Mouse (Mus musculus): ENCODE data around the gene Sdc3. TPM values are rescaled to one million over a fixed set of nuclear protein-coding genes. Genes with fewer than 3 reads are reported as not detected.

Sdc3 gene
- total and polyA plus RNA-seq, 3 experiments, result 0.01 to 15.7 (median 0.05) TPM

DNA sequence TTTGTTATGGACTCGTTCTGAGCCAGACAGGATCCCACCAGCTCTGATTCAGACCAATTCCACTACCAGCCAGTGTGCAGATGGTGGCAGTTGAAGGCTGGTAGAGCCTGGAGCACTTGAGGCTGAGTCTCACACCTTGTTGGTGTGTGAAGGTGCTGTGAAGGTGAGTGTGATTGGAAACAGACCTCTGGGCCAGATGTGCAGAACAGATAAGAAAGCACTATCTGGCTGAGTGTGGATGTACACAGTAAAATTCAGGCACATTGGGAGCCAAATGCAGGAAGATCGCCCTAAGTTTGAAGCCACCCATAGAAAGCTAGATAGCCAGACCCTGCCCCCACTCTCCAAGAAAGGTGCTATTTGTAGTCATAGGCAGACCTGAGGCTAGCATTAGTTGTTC lies 25.9 kb upstream of the Sdc3 start:
- Histone ChIP-seq H3K27me3 (ENCODE audit: insufficient read depth, low read length) (no peaks in the 10 kb centered on the region; the same call in 1 of the 2 replicates), H3K36me3 (replicated peaks) (peaks cover 97% of the 10 kb centered on the region), H3K4me3 (ENCODE audit: low read depth, low read length) (no peak overlapping the region), H3K4me1 (ENCODE audit: insufficient read depth, low read depth, low read length) (peaks cover 16% of the 10 kb centered on the region), H3K9me3 (replicated peaks) (no peaks in the 10 kb centered on the region)
- no peak for TF ChIP-seq CTCF (IDR thresholded peaks at IDR 0.05; ENCODE audit: low read depth, low read length)
- TF ChIP-seq POLR2AphosphoS5 (IDR thresholded peaks at IDR 0.05; ENCODE audit: insufficient replicate concordance, low read depth, low read length), result no peak
- no peak for TF ChIP-seq GATA2 (IDR thresholded peaks at IDR 0.05; ENCODE audit: borderline replicate concordance, low read depth, low read length)
- no peak for TF ChIP-seq GATA1 (IDR thresholded peaks at IDR 0.05; ENCODE audit: borderline replicate concordance, low read length)
- DNase-seq (ENCODE audit: low spot score), result no peak
- no peak for ATAC-seq (ENCODE audit: extremely low read depth, insufficient number of reproducible peaks, low FRiP score, poor library complexity, severe bottlenecking)

DNA sequence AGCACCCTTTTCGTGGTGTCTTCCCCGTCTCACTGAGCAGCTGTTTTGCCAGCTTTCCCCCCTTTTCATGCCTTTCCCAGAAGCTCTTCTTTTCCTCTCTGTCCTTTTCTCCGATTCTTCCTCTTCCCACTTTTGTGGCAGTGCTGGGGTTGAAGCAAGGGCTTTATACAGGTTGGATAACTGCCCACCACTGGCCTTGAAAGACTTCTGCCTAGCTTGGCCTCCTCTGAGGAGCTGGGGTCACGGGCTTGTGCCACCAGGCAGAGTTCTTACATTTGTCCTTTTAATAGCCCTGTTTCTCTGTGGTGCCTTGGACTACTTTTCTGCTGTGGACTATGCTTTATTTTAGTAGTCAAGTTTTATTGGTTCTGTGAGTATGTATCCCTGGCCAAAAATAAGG lies 25.4 kb upstream of the Sdc3 start:
- no peak overlapping the region for H3K4me3 ChIP-seq (ENCODE audit: low read depth, low read length)
- peaks cover 16% of the 10 kb centered on the region for H3K4me1 ChIP-seq (ENCODE audit: insufficient read depth, low read depth, low read length)
- no peaks in the 10 kb centered on the region; the same call in 1 of the 2 replicates for H3K27me3 ChIP-seq (ENCODE audit: insufficient read depth, low read length)
- no peaks in the 10 kb centered on the region for H3K9me3 ChIP-seq (replicated peaks)
- TF ChIP-seq CTCF (IDR thresholded peaks at IDR 0.05; ENCODE audit: low read depth, low read length) (no peak), GATA2 (IDR thresholded peaks at IDR 0.05; ENCODE audit: borderline replicate concordance, low read depth, low read length) (no peak), TAL1 (conservative IDR thresholded peaks at IDR 0.05; ENCODE audit: low read depth, low read length) (no peak), GATA1 (IDR thresholded peaks at IDR 0.05; ENCODE audit: borderline replicate concordance, low read length) (no peak), POLR2AphosphoS5 (IDR thresholded peaks at IDR 0.05; ENCODE audit: insufficient replicate concordance, low read depth, low read length) (no peak)
- DNase-seq (ENCODE audit: low spot score) (no peak), ATAC-seq (ENCODE audit: extremely low read depth, insufficient number of reproducible peaks, low FRiP score, poor library complexity, severe bottlenecking) (no peak)
- H3K36me3 ChIP-seq (replicated peaks), result peaks cover 97% of the 10 kb centered on the region

- H3K9me3 ChIP-seq (replicated peaks), result no peaks in the 10 kb centered on the region
- no peaks in the 10 kb centered on the region for H3K27me3 ChIP-seq (ENCODE audit: insufficient read depth, low read length)
- peaks cover 98% of the 10 kb centered on the region for H3K36me3 ChIP-seq (replicated peaks)
- ATAC-seq (ENCODE audit: extremely low read depth, insufficient number of reproducible peaks, low FRiP score, poor library complexity, severe bottlenecking) (no peak), DNase-seq (ENCODE audit: low spot score) (no peak)
- no peaks in the 10 kb centered on the region; the same call in 1 of the 2 replicates for H3K4me1 ChIP-seq (ENCODE audit: insufficient read depth, low read depth, low read length)
- TF ChIP-seq CTCF (IDR thresholded peaks at IDR 0.05; ENCODE audit: low read depth, low read length) (no peak), GATA2 (IDR thresholded peaks at IDR 0.05; ENCODE audit: borderline replicate concordance, low read depth, low read length) (no peak), TAL1 (conservative IDR thresholded peaks at IDR 0.05; ENCODE audit: low read depth, low read length) (no peak), POLR2AphosphoS5 (IDR thresholded peaks at IDR 0.05; ENCODE audit: insufficient replicate concordance, low read depth, low read length) (no peak), GATA1 (IDR thresholded peaks at IDR 0.05; ENCODE audit: borderline replicate concordance, low read length) (no peak)
- H3K4me3 ChIP-seq (ENCODE audit: low read depth, low read length), result no peak overlapping the region
Measured at GRCm38 (mm10) chr4:130773899-130774298, 18.4 kb upstream of the Sdc3 start.

GRCm38 (mm10) chr4:130774822-130775221 lies 17.5 kb upstream of the Sdc3 start:
- H3K4me1 ChIP-seq (ENCODE audit: insufficient read depth, low read depth, low read length), result no peaks in the 10 kb centered on the region; the same call in 1 of the 2 replicates
- no peak for TF ChIP-seq CTCF (IDR thresholded peaks at IDR 0.05; ENCODE audit: low read depth, low read length)
- TF ChIP-seq GATA1 (IDR thresholded peaks at IDR 0.05; ENCODE audit: borderline replicate concordance, low read length), result no peak
- no peak for TF ChIP-seq GATA2 (IDR thresholded peaks at IDR 0.05; ENCODE audit: borderline replicate concordance, low read depth, low read length)
- no peak for TF ChIP-seq POLR2AphosphoS5 (IDR thresholded peaks at IDR 0.05; ENCODE audit: insufficient replicate concordance, low read depth, low read length)
- TF ChIP-seq TAL1 (conservative IDR thresholded peaks at IDR 0.05; ENCODE audit: low read depth, low read length), result no peak
- ATAC-seq (ENCODE audit: extremely low read depth, insufficient number of reproducible peaks, low FRiP score, poor library complexity, severe bottlenecking), result no peak
- H3K9me3 ChIP-seq (replicated peaks), result no peaks in the 10 kb centered on the region
- peaks cover 99% of the 10 kb centered on the region for H3K36me3 ChIP-seq (replicated peaks)
- DNase-seq (ENCODE audit: low spot score), result no peak
- H3K4me3 ChIP-seq (ENCODE audit: low read depth, low read length), result no peak overlapping the region
- no peaks in the 10 kb centered on the region for H3K27me3 ChIP-seq (ENCODE audit: insufficient read depth, low read length)

DNA sequence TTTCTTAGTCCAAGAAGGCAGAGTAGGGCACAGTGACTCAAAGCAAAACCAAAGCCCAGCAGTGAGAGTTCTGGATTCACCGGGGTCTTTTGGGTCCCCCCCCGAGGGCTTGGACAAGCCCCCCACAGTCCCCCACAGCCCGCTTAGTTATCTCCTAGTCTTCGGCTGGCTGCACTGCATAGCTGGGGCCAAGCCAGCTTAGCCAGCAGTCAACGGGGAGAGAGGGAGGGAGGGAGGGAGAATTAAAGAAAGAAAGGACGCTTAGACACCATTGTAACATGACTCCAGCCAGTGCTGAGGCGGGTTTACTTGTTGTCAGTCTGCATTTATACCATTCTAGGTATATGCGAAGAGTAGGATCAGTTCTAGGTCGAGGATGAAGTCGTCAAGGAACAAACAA lies 14.7 kb upstream of the Sdc3 start:
- H3K27me3 ChIP-seq (ENCODE audit: insufficient read depth, low read length), result no peaks in the 10 kb centered on the region
- H3K4me3 ChIP-seq (ENCODE audit: low read depth, low read length), result no peak overlapping the region
- DNase-seq (ENCODE audit: low spot score) (no peak), ATAC-seq (ENCODE audit: extremely low read depth, insufficient number of reproducible peaks, low FRiP score, poor library complexity, severe bottlenecking) (no peak)
- no peaks in the 10 kb centered on the region for H3K9me3 ChIP-seq (replicated peaks)
- H3K36me3 ChIP-seq (replicated peaks), result peaks cover 95% of the 10 kb centered on the region
- TF ChIP-seq GATA1 (IDR thresholded peaks at IDR 0.05; ENCODE audit: borderline replicate concordance, low read length), result no peak
- no peak for TF ChIP-seq GATA2 (IDR thresholded peaks at IDR 0.05; ENCODE audit: borderline replicate concordance, low read depth, low read length)
- no peak for TF ChIP-seq CTCF (IDR thresholded peaks at IDR 0.05; ENCODE audit: low read depth, low read length)
- no peak for TF ChIP-seq POLR2AphosphoS5 (IDR thresholded peaks at IDR 0.05; ENCODE audit: insufficient replicate concordance, low read depth, low read length)
- no peak for TF ChIP-seq TAL1 (conservative IDR thresholded peaks at IDR 0.05; ENCODE audit: low read depth, low read length)
- H3K4me1 ChIP-seq (ENCODE audit: insufficient read depth, low read depth, low read length), result peaks cover 14% of the 10 kb centered on the region

- TF ChIP-seq GATA2 (IDR thresholded peaks at IDR 0.05; ENCODE audit: borderline replicate concordance, low read depth, low read length) (no peak), TAL1 (conservative IDR thresholded peaks at IDR 0.05; ENCODE audit: low read depth, low read length) (no peak), POLR2AphosphoS5 (IDR thresholded peaks at IDR 0.05; ENCODE audit: insufficient replicate concordance, low read depth, low read length) (no peak), GATA1 (IDR thresholded peaks at IDR 0.05; ENCODE audit: borderline replicate concordance, low read length) (no peak), CTCF (IDR thresholded peaks at IDR 0.05; ENCODE audit: low read depth, low read length) (no peak)
- H3K27me3 ChIP-seq (ENCODE audit: insufficient read depth, low read length), result no peaks in the 10 kb centered on the region
- no peak for ATAC-seq (ENCODE audit: extremely low read depth, insufficient number of reproducible peaks, low FRiP score, poor library complexity, severe bottlenecking)
- peaks cover 93% of the 10 kb centered on the region for H3K36me3 ChIP-seq (replicated peaks)
- H3K4me3 ChIP-seq (ENCODE audit: low read depth, low read length), result no peak overlapping the region
- no peaks in the 10 kb centered on the region for H3K9me3 ChIP-seq (replicated peaks)
- H3K4me1 ChIP-seq (ENCODE audit: insufficient read depth, low read depth, low read length), result peaks cover 19% of the 10 kb centered on the region
- no peak for DNase-seq (ENCODE audit: low spot score)
Measured at GRCm38 (mm10) chr4:130779037-130779436, 13.3 kb upstream of the Sdc3 start.
